Mouse (Mus musculus): ENCODE measurements around the gene Bpifb2.

The Bpifb2 gene

GRCm38 (mm10) chr2:153933311-153933710 lies 58.5 kb downstream of the Bpifb2 start:
- DNase-seq (ENCODE audit: low spot score), result no peak

GRCm38 (mm10) chr2:153935348-153935747 lies 60.5 kb downstream of the Bpifb2 start:
- DNase-seq (ENCODE audit: low spot score), result peak; percentile 11

GRCm38 (mm10) chr2:153937843-153938242 lies 63.0 kb downstream of the Bpifb2 start, which contains the start of gene Bpifb4:
Gene Bpifb4, plus strand, starts transcription at chr2:153938212.
- DNase-seq (ENCODE audit: low spot score), result no peak

GRCm38 (mm10) chr2:153943537-153943936 lies 68.7 kb downstream of the Bpifb2 start:
- no peak for DNase-seq (ENCODE audit: low spot score)

DNA sequence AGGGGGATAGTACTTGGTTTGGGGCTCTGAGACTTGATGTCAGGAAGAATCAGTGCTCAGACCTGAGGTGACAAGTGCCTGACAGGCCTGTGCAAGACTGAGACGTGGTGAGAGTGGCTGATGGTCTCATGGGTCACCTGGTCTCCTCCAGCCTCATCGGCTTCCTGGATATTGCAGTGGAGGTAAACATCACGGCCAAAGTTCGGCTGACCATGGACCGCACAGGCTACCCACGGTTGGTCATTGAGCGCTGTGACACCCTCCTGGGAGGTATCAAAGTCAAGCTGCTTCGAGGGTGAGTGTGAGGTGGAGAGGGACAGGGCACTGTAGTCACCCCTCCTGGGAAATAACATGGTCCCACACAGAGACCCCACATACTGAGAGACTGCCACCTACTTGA lies 69.7 kb downstream of the Bpifb2 start:
- DNase-seq (ENCODE audit: low spot score), result no peak
